Mouse (Mus musculus): ENCODE results near the gene Arhgap23.

Arhgap23 gene

DNA sequence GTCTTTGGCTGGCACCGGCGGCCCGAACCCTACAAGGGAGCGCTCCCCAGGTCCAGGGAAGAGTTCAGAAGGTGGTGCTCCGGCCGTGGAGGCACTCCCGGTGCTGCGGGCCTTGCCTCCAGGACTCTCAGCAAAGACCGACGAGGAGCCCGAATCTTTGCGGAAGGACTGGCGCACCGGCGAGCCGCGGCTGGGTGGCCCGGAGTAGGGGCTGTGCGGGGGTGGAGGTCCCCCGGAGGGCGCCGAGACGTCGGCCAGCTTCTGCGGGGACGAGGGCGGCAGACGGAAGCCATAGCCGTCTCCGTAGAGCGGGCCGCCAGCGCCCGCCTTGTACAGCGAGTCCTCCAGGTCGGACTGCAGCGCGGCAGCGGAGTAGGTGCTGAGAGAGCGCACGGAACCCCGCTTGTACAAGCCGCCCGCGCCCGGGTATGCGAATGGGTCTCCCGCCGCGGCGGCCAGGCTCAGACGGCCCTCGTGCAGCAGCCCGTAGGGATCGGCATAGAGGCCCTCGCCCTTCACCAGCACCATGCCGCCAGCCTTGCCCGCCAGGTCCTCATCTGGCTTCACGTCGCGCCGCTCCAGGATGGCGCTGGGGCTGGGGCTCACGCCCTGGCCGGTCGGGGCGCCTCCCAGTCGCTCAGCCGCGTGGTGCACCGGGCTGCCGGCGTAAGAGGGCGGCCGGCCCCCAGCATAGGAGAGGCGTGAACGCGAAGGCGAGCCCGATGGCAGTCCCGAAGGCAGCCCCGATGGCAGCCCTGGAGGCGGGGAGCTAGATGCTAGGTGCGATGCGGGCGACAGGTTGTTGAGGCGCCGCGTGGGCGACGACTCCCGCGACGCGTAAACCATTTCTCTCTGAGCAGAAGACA is 119.3 kb downstream of the Arhgap23 start:
- no peak for DNase-seq

DNA sequence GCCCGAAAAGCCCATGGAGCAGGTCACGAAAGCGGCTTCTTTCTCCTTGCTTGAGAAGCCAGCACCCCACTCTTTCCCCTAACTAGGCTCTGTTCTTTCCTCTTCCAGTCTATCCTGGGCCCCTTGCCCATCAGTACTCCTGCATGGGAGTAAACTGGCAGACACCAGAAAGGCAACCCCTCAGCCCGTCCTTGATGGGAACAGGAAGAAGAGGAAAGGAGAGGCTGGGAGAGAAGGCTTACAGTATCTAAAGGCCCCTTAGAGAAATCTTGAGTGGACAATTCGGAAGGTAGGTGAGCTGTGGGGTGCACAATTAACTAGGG is 119.9 kb downstream of the Arhgap23 start:
- DNase-seq: no peak

DNA sequence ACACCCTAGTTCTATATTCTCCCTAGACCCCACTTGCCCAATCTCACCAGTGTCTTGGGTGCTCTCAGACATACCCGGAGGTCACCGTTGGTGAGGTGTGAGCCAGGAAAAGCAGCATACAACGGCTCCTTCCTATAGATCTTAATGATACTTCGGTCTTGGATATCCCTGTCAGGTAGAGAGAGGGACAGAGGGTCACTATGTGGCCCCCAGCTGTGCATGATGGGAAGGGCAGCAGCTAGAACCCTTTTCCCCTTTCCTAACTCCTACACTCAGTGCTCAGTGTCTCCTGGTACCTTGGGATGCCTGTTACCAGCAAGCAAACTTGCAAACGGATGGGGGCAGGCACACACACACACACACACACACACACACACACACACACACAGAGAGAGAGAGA is 120.3 kb downstream of the Arhgap23 start:
- no peak for DNase-seq

DNA sequence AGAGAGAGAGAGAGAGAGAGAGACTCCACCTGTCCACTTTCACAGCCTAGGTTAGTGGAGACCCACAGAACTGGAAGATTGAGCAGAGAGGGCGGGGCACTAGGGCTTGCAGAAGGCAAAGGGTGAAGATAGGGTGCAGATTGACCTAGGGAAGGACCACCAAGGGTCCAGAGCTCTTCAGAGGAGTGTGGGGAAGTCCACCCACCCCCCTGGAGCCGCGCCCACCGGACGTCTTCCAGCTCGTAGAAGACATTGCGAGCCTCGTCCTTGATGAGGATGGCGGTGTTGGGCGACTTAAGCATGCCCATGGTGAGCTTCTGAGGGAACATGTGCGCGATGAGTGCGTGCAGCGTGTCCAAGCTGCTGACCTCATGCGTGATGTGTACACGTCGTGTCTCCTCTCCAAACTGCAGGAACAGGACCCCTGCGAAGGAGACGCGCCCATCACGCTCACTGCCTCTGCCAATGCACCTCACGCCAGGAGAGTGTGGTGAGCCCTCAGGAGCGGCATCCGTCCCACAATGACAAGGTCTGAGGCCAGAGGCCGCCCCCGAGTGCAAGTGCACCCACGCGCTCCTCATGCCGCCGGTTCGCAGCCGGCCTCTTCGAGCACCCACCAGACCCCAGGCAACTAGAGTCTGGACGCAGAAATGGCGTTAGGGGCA is 120.9 kb downstream of the Arhgap23 start:
- DNase-seq: no peak

DNA sequence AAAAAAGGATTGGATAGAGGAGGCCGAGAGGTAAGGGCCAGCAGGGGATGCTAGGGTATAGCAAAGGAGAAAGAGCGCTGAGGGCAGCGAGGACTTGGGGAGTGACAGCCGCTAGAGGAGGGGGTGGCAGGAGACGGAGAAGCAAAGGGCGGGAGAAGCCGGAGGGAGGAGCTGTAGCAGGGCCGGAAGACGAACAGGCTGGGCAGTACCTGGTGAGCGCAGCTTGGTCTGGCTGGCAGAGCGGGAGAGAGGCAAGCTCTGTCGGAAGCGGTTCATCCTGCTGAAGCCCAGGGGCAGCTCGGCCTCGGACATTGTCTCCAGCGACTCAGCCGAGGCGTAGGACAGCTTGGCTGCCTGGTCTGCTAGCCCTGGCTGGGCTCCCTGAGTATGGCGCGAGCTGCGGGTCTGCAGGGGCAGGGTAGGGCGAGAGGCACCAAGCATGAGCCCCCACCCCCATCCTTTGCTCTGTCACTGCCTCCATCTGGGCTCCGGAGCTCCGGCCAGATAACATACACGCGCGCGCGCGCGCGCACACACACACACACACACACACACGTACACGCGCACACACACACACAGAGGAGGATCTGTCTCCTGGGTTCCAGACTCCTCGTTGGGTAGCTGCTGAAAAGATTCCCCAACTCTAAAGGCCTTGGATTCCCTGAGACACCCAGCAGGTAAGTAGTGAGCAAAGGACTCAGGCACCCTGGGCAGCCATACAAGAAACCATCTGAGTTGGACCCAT is 121.7 kb downstream of the Arhgap23 start:
- peak; percentile 32 to 69 for DNase-seq

DNA sequence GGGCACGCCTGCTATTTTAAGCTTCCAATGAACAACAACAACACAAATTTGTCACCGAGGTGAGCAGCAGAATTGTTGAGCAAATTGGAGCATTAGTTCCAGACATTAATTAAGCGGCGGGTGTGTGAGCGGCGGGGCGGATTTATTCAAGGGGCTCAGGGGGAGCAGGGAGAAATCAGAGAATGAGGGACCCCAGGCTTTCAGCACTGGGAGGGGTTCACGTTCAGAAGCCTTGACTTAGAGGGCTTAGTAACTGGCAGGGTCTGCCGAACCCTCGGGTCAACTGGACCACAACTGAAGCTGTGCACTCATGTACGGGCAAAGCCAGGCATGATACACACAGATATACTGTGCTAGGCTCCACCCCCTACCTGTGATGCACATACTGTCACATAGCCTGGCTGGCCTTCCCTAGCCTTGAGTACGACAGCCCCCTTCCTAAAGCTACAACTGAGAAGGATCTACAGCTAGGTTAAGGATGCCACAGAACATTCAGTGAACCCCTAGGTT is 122.3 kb downstream of the Arhgap23 start:
- no peak for DNase-seq

DNA sequence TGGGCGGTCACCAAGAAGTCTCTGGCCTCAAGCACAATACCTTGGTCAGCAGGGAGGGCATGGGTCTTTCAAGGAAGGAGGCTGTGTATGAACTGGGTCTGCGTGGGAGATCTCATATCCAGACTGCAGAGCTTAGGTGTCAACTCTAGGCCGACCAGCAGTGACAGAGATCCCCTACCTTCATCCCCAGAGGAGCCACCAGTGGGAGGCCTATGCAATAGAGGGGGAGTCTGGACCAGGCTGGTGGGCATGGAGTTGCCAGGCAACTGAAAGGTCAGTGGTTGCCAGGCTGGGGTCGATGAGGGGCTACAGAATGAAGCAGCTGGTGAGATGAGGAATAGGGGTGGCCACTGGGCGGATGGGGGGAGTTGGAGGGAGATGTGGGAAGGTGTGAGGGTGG is 124.3 kb downstream of the Arhgap23 start:
- no peak for DNase-seq

DNA sequence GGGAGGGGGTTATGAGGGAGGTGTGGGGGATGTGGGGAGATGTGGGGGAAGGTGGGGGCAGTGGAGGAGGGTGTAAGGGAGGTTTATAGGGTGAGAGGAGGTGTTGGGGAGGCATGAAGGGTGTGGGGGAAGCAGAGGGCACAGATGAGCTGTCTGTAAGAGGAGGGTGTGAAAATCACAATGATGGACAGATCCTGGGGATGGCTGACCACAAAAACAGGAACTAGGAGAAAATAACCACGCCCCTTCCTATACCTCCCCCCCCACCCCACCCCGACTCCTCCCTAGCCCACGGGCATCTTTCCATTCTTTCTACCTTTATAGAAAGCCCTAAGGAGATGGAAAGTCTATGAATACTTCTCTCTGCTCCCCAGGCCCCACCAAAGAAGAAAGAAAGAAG is 124.8 kb downstream of the Arhgap23 start:
- DNase-seq: no peak

DNA sequence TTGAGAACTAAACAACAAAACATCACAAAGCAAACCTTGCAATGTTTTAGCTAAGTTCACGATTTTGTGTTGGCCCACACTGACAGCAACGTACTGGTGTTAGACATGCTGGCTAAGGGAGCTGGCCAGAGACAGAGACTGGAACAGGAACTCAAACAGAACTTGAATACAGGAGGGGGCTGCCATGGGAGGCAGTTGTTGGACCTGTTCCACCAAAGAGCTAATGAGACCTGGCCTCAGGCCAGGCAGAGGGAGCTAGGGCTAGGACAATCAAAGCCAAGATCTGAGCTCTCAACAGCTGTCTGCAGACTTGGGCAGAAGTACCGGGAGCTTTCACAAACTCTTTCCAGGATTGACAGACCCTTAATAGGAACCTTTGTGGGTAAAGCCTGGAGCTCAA is 125.3 kb downstream of the Arhgap23 start:
- DNase-seq: peak in 1 of 2 experiments; percentile 69

DNA sequence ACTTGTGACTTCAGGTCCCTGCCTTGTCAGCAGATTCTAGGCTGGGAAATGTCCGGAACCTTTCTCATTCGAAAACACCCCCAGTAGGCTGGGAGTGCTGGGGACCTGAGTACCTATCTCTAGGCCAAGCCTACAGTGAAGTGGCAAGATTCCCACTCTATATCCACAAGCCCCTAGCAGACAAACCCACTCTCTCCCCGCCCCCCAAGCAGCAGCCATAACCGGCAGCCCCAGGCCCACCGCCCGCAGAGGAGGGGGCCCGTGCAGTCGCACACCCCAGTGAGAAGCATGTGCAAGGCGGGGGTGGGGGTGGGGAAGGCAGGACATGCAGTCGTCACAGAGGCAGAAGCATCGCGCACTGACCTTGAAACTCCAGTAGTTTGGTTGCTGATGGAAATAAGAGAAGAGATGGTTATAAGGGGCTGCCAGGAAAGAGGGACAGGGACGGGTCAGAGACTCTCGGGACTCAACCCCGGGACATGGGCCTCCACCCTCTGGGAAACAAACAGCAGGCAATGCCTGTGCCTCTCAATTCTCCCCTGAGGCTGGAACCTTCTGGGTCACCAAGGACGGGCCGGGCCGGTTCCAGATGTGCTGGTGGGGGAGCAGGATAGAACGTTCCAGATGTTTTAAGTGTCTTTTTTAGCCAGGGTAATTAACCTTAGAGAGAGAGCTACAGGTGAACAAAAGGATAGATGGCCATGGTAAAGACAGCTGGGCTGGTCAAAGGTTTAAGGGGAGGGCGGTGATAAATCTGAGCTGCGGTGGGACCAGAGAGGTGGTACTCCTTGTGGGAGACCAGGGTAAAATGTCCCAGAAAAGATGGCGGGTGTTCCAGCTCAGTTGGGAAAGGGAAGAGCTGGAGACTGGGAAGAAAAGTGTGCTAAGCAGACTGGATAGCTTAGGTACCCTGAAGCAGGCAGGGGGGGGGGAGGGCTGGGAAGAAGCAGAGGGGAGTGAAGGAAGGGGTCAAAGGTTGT is 127.1 kb downstream of the Arhgap23 start:
- DNase-seq: no peak

DNA sequence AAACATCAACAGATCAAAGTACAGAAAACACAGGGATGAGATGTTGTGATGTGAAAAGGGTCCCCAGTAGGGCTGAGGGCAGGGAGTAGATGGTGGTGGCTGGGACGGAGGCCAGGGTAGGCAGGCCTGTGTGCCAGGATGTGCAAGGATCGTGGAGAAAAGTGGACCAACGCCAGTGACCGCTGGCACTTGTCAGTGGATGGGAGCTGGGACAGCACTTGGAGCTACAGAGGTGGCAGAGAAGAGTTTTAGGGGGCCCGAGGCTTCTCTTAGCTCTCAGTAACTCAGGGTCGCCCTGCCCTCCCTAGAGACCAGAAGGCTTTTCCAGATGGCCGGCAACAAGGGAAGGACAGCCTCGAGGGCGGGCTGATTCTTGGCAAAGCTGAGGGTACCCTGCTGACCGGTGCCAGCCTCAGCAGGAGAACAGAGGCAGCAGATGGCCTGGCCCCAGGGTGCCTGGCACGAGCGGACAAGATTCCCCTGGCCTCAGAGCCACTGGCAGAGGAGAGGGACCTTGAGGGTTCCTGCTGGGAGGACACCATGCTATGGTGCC is 127.9 kb downstream of the Arhgap23 start:
- DNase-seq: peak; percentile 84 to 92

DNA sequence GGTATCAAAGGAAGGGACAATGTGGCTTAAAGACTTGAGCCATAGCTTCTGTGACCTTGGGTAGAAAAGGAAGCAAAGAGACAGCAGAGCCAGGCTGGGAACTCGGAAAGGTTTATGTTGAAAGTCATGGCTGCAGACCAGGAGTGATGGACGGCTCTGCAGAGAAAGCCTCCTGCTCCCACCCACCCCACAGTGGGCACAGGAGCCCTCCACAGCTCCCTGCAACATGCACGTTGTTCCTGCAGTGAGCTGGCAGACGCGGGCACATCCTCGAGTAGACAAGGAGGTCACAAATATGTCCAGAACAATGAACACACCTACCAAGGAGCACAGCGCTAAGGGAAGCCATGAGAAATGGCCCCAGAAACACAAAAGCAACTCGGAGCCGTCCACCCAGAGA is 128.6 kb downstream of the Arhgap23 start:
- no peak for DNase-seq

DNA sequence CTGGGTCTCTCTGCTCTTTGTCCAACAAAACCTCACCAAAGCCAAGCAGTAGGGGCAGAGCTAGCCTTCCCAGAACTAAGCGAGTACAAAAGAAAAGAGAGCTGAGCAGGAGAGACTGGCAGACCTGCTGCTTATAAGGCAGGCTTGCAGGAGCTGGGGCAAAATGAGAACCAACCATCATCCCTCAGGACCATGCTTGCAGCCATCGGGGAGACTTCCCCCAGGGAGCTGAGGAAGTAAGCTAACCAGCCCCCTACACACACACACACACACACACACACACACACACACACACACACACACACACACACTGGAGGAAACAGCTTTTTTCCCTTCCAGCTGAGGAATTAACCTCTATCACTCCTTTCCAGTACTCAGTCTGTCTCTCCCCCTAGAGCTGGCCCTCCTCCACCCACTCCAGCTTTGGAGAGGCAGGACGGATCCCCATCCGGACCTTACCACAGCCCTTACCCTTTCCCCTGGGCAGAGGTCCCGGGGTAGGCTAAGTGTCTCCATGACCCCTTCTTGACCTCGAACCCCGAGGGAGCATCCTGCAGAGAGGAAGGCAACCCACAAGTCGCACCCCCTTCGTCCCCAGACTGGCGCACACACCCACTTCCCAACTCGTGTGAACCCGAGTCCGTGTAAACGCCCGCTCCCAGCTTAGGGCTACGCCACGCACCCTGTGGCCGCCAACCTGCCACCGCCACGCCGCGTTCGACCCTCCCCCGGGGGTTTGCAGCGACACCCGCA is 130.7 kb downstream of the Arhgap23 start:
- peak in 1 of 2 experiments; percentile 56 for DNase-seq

DNA sequence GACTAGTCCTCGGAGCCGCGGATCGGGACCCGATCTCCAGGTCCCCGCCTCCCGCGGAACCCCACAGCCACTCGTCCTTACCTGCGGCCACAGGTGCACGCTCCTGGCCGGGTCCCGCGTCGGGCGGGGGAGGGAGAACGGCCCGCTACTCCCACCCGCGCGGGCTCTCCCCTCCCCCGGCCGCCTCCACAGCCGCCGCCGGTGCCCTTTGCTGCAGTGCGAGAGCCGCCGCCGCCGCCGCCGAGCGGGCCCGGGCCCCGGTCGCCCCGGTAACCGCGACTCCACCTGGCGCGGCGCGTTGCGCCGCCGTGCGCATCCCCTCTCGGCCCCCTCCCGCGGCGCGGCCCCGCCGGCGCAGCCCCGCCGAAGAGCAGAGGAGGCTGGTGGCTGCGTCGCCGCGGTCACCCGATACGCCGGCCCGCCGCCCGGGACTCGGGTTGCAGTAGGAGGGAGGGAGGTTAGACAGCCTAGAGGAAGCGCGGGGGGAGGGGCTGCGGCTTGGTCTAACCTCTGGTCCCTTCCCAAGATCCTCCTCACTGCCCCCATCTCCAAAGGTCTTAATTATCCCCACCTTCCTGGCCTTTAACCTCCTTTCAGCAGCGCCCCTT is 131.6 kb downstream of the Arhgap23 start:
- peak; percentile 80 to 86 for DNase-seq

DNA sequence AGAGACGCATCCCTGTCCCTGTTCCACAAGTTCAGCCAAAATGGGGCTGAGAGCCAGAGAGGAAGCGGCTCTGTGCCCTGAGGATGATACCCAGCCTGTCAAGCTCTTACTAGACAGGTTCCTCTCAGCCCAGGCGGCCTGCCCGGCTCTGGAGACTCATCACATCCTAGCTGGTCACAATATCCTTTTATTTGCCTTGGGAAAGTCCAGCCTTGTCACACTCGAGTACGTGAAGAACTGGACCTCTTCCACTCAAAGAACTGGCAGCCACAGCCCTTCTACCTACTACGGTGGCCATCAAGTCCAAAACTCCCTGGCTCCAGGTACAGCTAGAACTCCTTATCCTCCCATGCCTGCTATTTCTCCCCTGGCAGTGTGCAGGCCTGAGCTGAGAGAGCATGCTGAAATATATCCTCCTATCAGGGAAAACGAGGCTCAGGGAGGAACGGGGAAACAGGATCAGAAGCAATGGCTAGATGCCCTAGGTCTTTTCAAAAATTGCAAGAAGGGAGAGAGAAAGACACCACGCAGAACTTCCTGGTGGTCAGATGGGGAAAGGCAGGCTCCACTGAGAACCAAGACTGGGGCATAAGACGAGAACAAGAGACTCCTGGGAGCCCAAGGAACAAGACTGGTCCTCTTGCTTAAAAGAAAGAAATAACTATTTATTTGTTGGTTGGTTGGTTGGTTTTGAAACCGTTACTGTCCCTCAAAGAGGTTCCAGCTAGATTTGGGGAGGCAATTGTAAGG is 132.8 kb downstream of the Arhgap23 start:
- DNase-seq: no peak

DNA sequence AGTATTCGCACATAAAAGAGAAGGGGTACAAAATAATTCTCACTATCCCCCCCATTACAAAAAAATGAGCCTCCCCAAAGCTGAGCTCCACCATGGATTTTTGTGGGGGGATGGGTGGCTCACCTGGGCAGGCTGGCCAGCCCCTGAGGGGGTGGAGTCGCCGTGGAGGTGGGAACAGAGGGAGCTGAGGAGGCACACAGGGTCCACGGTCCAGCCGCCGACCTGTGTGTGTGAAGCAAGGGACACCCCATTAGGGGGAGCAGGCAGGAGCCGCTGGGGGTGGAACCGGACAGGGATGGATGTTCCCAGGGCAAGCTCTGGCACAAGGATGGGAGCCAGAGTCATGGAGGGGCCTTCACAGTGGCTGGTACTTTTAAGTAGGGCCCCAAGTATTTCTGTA is 133.4 kb downstream of the Arhgap23 start:
- DNase-seq: peak in 1 of 2 experiments; percentile 54
